Mouse (Mus musculus) neural tube, embryonic 13.5 days (tissue): ENCODE measurements around the gene Tulp1. TPM values are rescaled to one million over a fixed set of nuclear protein-coding genes. Genes with fewer than 3 reads are reported as not detected.
"Not testable (repeated sequence)": the region's sequence is repeated elsewhere in the genome, so short reads cannot be mapped to it uniquely, and the experiment has no call there.

ENCODE experiments used
- ATAC-seq: fragments of 200-750 bp; cut with Nextera tagmentation; 2 replicates; pipeline ENCODE4 v1.8.0; 2017; ENCODE audit warnings: low read depth, mild to moderate bottlenecking, moderate TSS enrichment, moderate library complexity
- H3K27ac ChIP-seq: fragments of 300-500 bp; sonication (generic); replicated peaks from 2 replicates; pipeline ENCODE4 v1.5.1; 2015; ENCODE audit warnings: moderate library complexity, mild to moderate bottlenecking, inconsistent platforms
- H3K27me3 ChIP-seq: fragments of 300-500 bp; sonication (generic); 2 replicates; pipeline ENCODE4 v1.6.1; 2015; ENCODE audit warnings: mild to moderate bottlenecking, inconsistent platforms
- H3K36me3 ChIP-seq: fragments of 300-500 bp; sonication (generic); 2 replicates; pipeline ENCODE4 v1.6.1; 2015; ENCODE audit warnings: mild to moderate bottlenecking, inconsistent platforms
- H3K4me1 ChIP-seq: fragments of 300-500 bp; sonication (generic); replicated peaks from 2 replicates; pipeline ENCODE4 v1.6.1; 2015; ENCODE audit warnings: inconsistent platforms
- H3K4me2 ChIP-seq: fragments of 300-500 bp; sonication (generic); 2 replicates; pipeline ENCODE4 v1.6.1; 2015; ENCODE audit warnings: inconsistent platforms, mild to moderate bottlenecking, moderate library complexity
- H3K4me3 ChIP-seq: fragments of 300-500 bp; sonication (generic); 2 replicates; pipeline ENCODE4 v1.5.1; 2015; ENCODE audit warnings: mild to moderate bottlenecking, inconsistent platforms
- H3K9ac ChIP-seq: fragments of 300-500 bp; sonication (generic); 2 replicates; pipeline ENCODE4 v1.6.1; 2015; ENCODE audit warnings: moderate library complexity, mild to moderate bottlenecking, inconsistent platforms
- H3K9me3 ChIP-seq: fragments of 300-500 bp; sonication (generic); 2 replicates; pipeline ENCODE4 v1.6.1; 2016; ENCODE audit warnings: inconsistent platforms
- WGBS: fragments of 180-500 bp; shearing (Covaris S2); methylation state at CpG from one replicate; pipeline ENCODE4 v1.1.7; 2015; 5-methylcytosine and 5-hydroxymethylcytosine counted together
- polyA plus RNA-seq: library from polyadenylated mRNA; unstranded; fragments of >200 nt; fragmentation: Nextera tagmentation; extraction: Ambion mirVana; gene quantifications from 2 replicates; pipeline ENCODE4 v1.2.1, GENCODE M21; 2015

Tulp1 gene
- 2.7 and 2.8 TPM in 2 replicates for polyA plus RNA-seq

- WGBS: 21% methylated on average over 8 of the region's 8 CpGs
- Histone ChIP-seq H3K4me1 (peaks cover 26% of the 10 kb centered on the region), H3K27ac (no peak within 1 kb of the TSS), H3K9ac (no peak within 1 kb of the TSS), H3K9me3 (no peaks in the 10 kb centered on the region), H3K27me3 (peaks cover 63% of the 10 kb centered on the region), H3K4me2 (peak within 1 kb of the TSS; percentile 34), H3K4me3 (peak within 1 kb of the TSS; percentile 11; the same call in 1 of the 2 replicates), H3K36me3 (no peaks in the 10 kb centered on the region)
- ATAC-seq: no peak
Measured at GRCm38 (mm10) chr17:28365122-28365521, at the start of gene Tulp1. TSS of gene Tulp1 (minus strand) at chr17:28365222.

- no peak overlapping the region for H3K9ac ChIP-seq
- H3K4me3 ChIP-seq: no peak overlapping the region
- no peaks in the 10 kb centered on the region for H3K9me3 ChIP-seq
- no peaks in the 10 kb centered on the region for H3K27me3 ChIP-seq
- no peaks in the 10 kb centered on the region for H3K4me1 ChIP-seq
- WGBS: 88% methylated on average over 10 of the region's 10 CpGs
- H3K27ac ChIP-seq: no peak overlapping the region
- H3K36me3 ChIP-seq: peaks cover 29% of the 10 kb centered on the region
- ATAC-seq: no peak
- H3K4me2 ChIP-seq: no peak overlapping the region
Measured at GRCm38 (mm10) chr17:28411381-28411960, 46.4 kb upstream of the Tulp1 start.

- Histone ChIP-seq H3K4me2 (no peak overlapping the region), H3K9me3 (no peaks in the 10 kb centered on the region), H3K27me3 (no peaks in the 10 kb centered on the region), H3K4me1 (no peaks in the 10 kb centered on the region), H3K4me3 (no peak overlapping the region), H3K27ac (no peak overlapping the region), H3K36me3 (peaks cover 34% of the 10 kb centered on the region), H3K9ac (no peak overlapping the region)
- WGBS: 92% methylated on average over 4 of the region's 4 CpGs
- no peak for ATAC-seq
Measured at GRCm38 (mm10) chr17:28410731-28411130, 45.7 kb upstream of the Tulp1 start.

GRCm38 (mm10) chr17:28408251-28408918, 43.4 kb upstream of the Tulp1 start:
- WGBS: 75% methylated on average over 5 of the region's 5 CpGs
- Histone ChIP-seq H3K36me3 (peaks cover 31% of the 10 kb centered on the region), H3K27ac (no peak overlapping the region), H3K27me3 (no peaks in the 10 kb centered on the region), H3K4me3 (no peak overlapping the region), H3K4me1 (no peaks in the 10 kb centered on the region), H3K4me2 (no peak overlapping the region), H3K9me3 (no peaks in the 10 kb centered on the region), H3K9ac (no peak overlapping the region)
- ATAC-seq: no peak

- Histone ChIP-seq H3K27ac (no peak overlapping the region), H3K9ac (no peak overlapping the region), H3K4me3 (no peak overlapping the region), H3K4me2 (no peak overlapping the region), H3K36me3 (peaks cover 33% of the 10 kb centered on the region), H3K9me3 (no peaks in the 10 kb centered on the region), H3K4me1 (no peaks in the 10 kb centered on the region), H3K27me3 (no peaks in the 10 kb centered on the region)
- peak; percentile 90 for ATAC-seq
- WGBS: 45% methylated on average over 15 of the region's 15 CpGs
Measured at GRCm38 (mm10) chr17:28407418-28408250, 42.6 kb upstream of the Tulp1 start.

GRCm38 (mm10) chr17:28406471-28406870, 41.4 kb upstream of the Tulp1 start:
- Histone ChIP-seq H3K27ac (no peak overlapping the region), H3K4me3 (no peak overlapping the region), H3K9ac (no peak overlapping the region), H3K4me1 (no peaks in the 10 kb centered on the region), H3K27me3 (no peaks in the 10 kb centered on the region), H3K36me3 (peaks cover 39% of the 10 kb centered on the region), H3K9me3 (no peaks in the 10 kb centered on the region), H3K4me2 (no peak overlapping the region)
- ATAC-seq: no peak
- 85% methylated on average over 7 of the region's 7 CpGs for WGBS

GRCm38 (mm10) chr17:28404745-28405144, 39.7 kb upstream of the Tulp1 start:
- not testable (repeated sequence) for H3K27ac ChIP-seq, H3K9ac ChIP-seq, ATAC-seq, H3K4me3 ChIP-seq, H3K27me3 ChIP-seq, H3K4me1 ChIP-seq, H3K9me3 ChIP-seq, H3K4me2 ChIP-seq
- WGBS: 95% methylated on average over 2 of the region's 2 CpGs
- peaks cover 36% of the 10 kb centered on the region for H3K36me3 ChIP-seq

- no peak overlapping the region for H3K27ac ChIP-seq
- H3K9me3 ChIP-seq: no peaks in the 10 kb centered on the region
- peaks cover 39% of the 10 kb centered on the region for H3K36me3 ChIP-seq
- WGBS: 99% methylated on average over 11 of the region's 11 CpGs
- H3K4me3 ChIP-seq: no peak overlapping the region
- H3K4me2 ChIP-seq: no peak overlapping the region
- no peak for ATAC-seq
- no peak overlapping the region for H3K9ac ChIP-seq
- no peaks in the 10 kb centered on the region for H3K27me3 ChIP-seq
- no peaks in the 10 kb centered on the region for H3K4me1 ChIP-seq
Measured at GRCm38 (mm10) chr17:28404301-28404700, 39.3 kb upstream of the Tulp1 start.

GRCm38 (mm10) chr17:28394994-28395393, 30.0 kb upstream of the Tulp1 start:
- no peaks in the 10 kb centered on the region for H3K4me1 ChIP-seq
- H3K36me3 ChIP-seq: peaks cover 23% of the 10 kb centered on the region
- 85% methylated on average over 7 of the region's 7 CpGs for WGBS
- no peaks in the 10 kb centered on the region for H3K9me3 ChIP-seq
- no peak overlapping the region for H3K9ac ChIP-seq
- no peak overlapping the region for H3K27ac ChIP-seq
- no peak overlapping the region for H3K4me3 ChIP-seq
- ATAC-seq: no peak
- no peaks in the 10 kb centered on the region for H3K27me3 ChIP-seq
- no peak overlapping the region for H3K4me2 ChIP-seq

- H3K27me3 ChIP-seq: no peaks in the 10 kb centered on the region
- no peak overlapping the region for H3K27ac ChIP-seq
- no peaks in the 10 kb centered on the region for H3K4me1 ChIP-seq
- ATAC-seq: no peak
- 88% methylated on average over 15 of the region's 15 CpGs for WGBS
- peaks cover 17% of the 10 kb centered on the region for H3K36me3 ChIP-seq
- H3K9ac ChIP-seq: no peak overlapping the region
- no peak overlapping the region for H3K4me3 ChIP-seq
- no peak overlapping the region for H3K4me2 ChIP-seq
- no peaks in the 10 kb centered on the region for H3K9me3 ChIP-seq
Measured at GRCm38 (mm10) chr17:28394051-28394765, 29.2 kb upstream of the Tulp1 start.

GRCm38 (mm10) chr17:28391568-28392432, 26.8 kb upstream of the Tulp1 start:
- ATAC-seq: no peak

More at GRCm38 (mm10) chr17:28391568-28392432, 26.8 kb upstream of the Tulp1 start:
- Histone ChIP-seq H3K36me3 (peaks cover 4% of the 10 kb centered on the region; the same call in 1 of the 2 replicates), H3K9ac (no peak overlapping the region), H3K4me1 (peaks cover under 1% of the 10 kb centered on the region; the same call in 1 of the 2 replicates), H3K27ac (no peak overlapping the region), H3K4me3 (no peak overlapping the region), H3K27me3 (peaks cover 9% of the 10 kb centered on the region), H3K4me2 (no peak overlapping the region), H3K9me3 (no peaks in the 10 kb centered on the region)
- WGBS: 9% methylated on average over 23 of the region's 25 CpGs
